Mouse (Mus musculus): Measurements from ENCODE around the gene Proser3. TPM values are rescaled to one million over a fixed set of nuclear protein-coding genes. Genes with fewer than 3 reads are reported as not detected.
A peak's percentile ranks its signal among the peaks of the same experiment; 100 is the strongest.

The Proser3 gene
- polyA plus RNA-seq, 1 experiment from 2014 or later = 15.7 TPM

GRCm38 (mm10) chr7:30592772-30593423, 40.8 kb upstream of the Proser3 start:
- peaks cover 4% of the 10 kb centered on the region; the same call in 1 of the 2 replicates for H3K4me1 ChIP-seq (replicated peaks; ENCODE audit: control insufficient read depth, insufficient read depth, low read length)
- H3K27ac ChIP-seq (ENCODE audit: low read depth) = no peak overlapping the region
- ATAC-seq (replicated peaks; ENCODE audit: low FRiP score, low TSS enrichment, low read depth) (no peak), DNase-seq (ENCODE audit: low spot score) (no peak)
- 51% methylated on average over 5 of the region's 5 CpGs for WGBS
- H3K9ac ChIP-seq (ENCODE audit: low read length) = no peak overlapping the region
- no peaks in the 10 kb centered on the region for H3K9me3 ChIP-seq (ENCODE audit: control insufficient read depth, low read length)
- no peak overlapping the region for H3K4me2 ChIP-seq (ENCODE audit: low read length)
- H3K27me3 ChIP-seq (replicated peaks; ENCODE audit: control insufficient read depth, insufficient read depth, low read length) = no peaks in the 10 kb centered on the region
- no peak overlapping the region for H3K4me3 ChIP-seq (ENCODE audit: low read depth, low read length)
- no peaks in the 10 kb centered on the region for H3K36me3 ChIP-seq (ENCODE audit: control insufficient read depth, insufficient read depth, low read length)

DNA sequence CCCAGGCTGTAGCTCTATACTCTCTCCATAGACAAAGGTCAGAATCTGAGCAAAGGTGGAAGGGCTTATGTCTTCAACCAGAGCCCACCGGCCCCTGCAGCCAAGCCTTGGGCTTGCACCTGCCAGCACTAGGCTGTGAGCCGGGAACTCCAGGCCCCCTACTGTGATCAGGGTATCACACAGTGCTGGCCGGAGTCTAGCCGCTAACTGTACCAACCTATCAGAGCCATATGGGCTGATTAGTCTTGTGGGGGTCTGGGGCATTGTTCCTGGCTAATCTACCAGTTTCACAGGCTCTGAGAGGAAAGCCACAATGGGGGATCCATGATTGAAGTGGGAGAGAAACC, 39.5 kb upstream of the Proser3 start:
- no peak for DNase-seq (ENCODE audit: low spot score)
- 69% methylated on average over 4 of the region's 4 CpGs for WGBS
- Histone ChIP-seq H3K4me2 (ENCODE audit: low read length) (no peak overlapping the region), H3K4me1 (replicated peaks; ENCODE audit: control insufficient read depth, insufficient read depth, low read length) (peaks cover 14% of the 10 kb centered on the region), H3K27ac (ENCODE audit: low read depth) (no peak overlapping the region), H3K27me3 (replicated peaks; ENCODE audit: control insufficient read depth, insufficient read depth, low read length) (no peaks in the 10 kb centered on the region), H3K4me3 (ENCODE audit: low read depth, low read length) (no peak overlapping the region), H3K36me3 (ENCODE audit: control insufficient read depth, insufficient read depth, low read length) (peaks cover 2% of the 10 kb centered on the region), H3K9me3 (ENCODE audit: control insufficient read depth, low read length) (no peaks in the 10 kb centered on the region), H3K9ac (ENCODE audit: low read length) (no peak overlapping the region)
- no peak for ATAC-seq (replicated peaks; ENCODE audit: low FRiP score, low TSS enrichment, low read depth)

DNA sequence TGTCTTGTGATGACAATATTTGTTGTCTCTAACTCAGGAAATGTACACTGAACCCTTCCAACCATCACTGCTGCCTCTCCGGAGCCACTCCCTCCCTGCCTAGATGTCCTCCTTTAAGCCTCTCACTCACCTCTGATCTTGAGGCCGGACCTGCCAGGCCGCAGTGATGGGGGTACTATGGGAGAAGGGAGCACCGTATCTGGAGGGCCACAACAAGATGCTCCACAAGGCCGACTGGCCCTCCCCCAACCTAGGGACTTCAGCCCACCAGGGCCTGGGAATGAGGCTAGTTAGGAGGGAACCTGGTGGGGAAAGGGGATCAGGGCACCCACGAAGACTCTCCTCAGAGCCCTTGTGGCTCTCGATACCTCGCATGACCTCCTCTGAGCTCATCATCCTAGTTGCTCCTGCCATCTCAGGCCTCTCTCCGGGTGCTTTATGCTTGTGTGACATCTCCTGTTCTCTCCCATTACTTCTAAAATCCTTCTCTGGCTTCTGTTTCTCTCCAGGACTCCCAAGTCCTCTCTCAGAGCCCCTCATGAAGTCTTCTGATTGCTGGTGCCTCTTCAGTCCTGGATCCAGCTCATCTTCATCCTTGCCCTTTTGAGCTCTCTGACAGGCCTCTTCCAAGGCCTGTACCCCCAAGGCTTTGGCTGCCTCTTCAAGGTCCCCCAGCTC, 39.0 kb upstream of the Proser3 start:
- ATAC-seq (replicated peaks; ENCODE audit: low FRiP score, low TSS enrichment, low read depth) (no peak), DNase-seq (ENCODE audit: low spot score) (no peak)
- Histone ChIP-seq H3K27me3 (replicated peaks; ENCODE audit: control insufficient read depth, insufficient read depth, low read length) (no peaks in the 10 kb centered on the region), H3K9ac (ENCODE audit: low read length) (no peak overlapping the region), H3K4me1 (replicated peaks; ENCODE audit: control insufficient read depth, insufficient read depth, low read length) (peaks cover 14% of the 10 kb centered on the region), H3K4me3 (ENCODE audit: low read depth, low read length) (no peak overlapping the region), H3K36me3 (ENCODE audit: control insufficient read depth, insufficient read depth, low read length) (peaks cover 8% of the 10 kb centered on the region), H3K4me2 (ENCODE audit: low read length) (peak overlapping the region; percentile 67; the same call in 1 of the 2 replicates), H3K27ac (ENCODE audit: low read depth) (no peak overlapping the region), H3K9me3 (ENCODE audit: control insufficient read depth, low read length) (no peaks in the 10 kb centered on the region)
- WGBS = 89% methylated on average over 9 of the region's 9 CpGs

DNA sequence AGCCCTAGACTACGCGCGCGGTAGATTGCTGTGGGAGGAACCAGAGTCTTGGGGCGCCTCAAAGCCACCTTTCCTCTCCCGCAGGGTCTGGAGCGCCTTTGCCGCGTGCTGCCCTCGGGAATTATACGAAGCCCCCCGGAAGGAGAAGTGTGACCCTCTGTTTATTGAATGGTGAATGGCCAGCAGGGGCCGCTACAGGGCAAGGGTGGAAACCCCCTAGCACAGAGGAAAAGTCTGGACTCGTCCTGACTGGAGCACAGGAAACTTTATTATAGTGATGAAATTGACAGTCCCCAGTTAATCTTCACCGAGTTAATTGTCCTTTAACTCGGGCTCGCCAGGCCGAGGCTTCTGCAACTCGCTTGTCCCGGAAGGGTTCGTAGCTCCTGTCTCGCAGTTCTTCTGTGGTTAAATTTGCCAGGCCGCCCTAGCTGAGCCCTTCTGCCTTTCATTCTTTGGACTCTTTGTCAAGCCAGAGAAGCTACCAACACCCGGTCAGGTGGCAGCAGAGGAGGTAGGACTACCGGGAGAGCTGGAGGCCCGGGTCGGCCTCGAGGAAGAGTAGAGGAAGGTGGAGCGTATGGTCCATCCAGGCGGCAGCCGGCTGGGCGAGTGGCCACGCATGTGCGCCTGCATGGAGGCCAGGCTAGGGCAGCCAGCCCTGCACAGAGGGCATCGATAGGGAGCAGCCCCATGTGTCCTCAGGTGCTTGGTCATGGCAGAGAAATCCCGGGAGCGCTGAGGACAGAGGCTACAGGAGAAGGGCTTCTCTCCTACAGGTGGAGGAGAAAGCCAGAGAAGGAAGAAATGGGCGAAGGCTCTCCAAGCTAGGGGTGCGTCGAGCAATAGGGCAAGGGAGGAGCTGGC, 37.6 kb upstream of the Proser3 start:
- DNase-seq (ENCODE audit: low spot score) = no peak
- no peaks in the 10 kb centered on the region for H3K27me3 ChIP-seq (replicated peaks; ENCODE audit: control insufficient read depth, insufficient read depth, low read length)
- H3K36me3 ChIP-seq (ENCODE audit: control insufficient read depth, insufficient read depth, low read length) = peaks cover 22% of the 10 kb centered on the region
- peak; percentile 79 for ATAC-seq (replicated peaks; ENCODE audit: low FRiP score, low TSS enrichment, low read depth)
- peak overlapping the region; percentile 49 for H3K9ac ChIP-seq (ENCODE audit: low read length)
- peak overlapping the region; percentile 83 for H3K27ac ChIP-seq (ENCODE audit: low read depth)
- peak overlapping the region; percentile 67 for H3K4me2 ChIP-seq (ENCODE audit: low read length)
- peak overlapping the region; percentile 60 for H3K4me3 ChIP-seq (ENCODE audit: low read depth, low read length)
- H3K4me1 ChIP-seq (replicated peaks; ENCODE audit: control insufficient read depth, insufficient read depth, low read length) = peaks cover 14% of the 10 kb centered on the region
- 24% methylated on average over 40 of the region's 40 CpGs for WGBS
- no peaks in the 10 kb centered on the region for H3K9me3 ChIP-seq (ENCODE audit: control insufficient read depth, low read length)

DNA sequence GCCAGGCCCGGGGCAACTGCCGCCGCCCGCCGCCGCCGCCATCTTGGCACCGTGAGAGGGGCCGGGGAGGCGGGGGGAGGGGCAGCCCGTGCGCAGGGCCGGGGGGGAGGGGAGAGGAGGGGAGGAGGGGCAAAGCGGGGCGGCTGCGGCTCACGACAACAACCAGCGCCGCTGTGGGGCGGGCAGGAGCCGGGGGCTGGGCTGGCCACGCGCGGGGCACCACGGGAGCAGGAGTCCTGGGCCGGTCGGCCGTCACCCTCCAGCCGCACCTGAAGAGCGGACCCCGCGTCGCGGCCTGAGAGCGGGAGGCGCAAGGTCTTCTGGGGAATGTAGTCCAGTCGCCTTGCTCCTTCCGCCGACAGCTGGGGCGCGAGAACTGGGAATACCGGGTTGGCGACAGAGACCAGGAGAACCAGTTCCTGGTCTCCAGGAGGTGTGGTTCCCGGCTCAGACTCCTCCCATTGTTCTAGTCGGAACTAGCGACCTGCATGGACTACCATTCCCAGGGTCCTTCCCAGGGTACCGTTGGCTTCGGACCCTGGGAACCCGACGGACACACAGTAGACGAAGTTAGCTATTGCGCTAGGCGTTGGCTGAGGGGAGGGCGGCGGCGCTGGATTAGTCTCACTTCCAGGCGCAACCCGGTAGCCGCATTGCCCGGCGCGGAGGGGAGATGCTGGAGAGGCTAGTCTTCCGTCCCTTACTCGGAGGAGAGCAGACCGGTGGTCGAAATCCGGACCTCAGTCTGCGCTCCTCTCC, 36.8 kb upstream of the Proser3 start, which contains the start of gene Kmt2b:
Gene Kmt2b (minus strand): TSS at position 51 of the 759 bp plus-strand sequence.
- H3K9ac ChIP-seq (ENCODE audit: low read length) = peak within 1 kb of the TSS; percentile 95
- peaks cover 14% of the 10 kb centered on the region for H3K4me1 ChIP-seq (replicated peaks; ENCODE audit: control insufficient read depth, insufficient read depth, low read length)
- peak; percentile 95 for ATAC-seq (replicated peaks; ENCODE audit: low FRiP score, low TSS enrichment, low read depth)
- DNase-seq (ENCODE audit: low spot score) = peak; percentile 97
- no peaks in the 10 kb centered on the region for H3K9me3 ChIP-seq (ENCODE audit: control insufficient read depth, low read length)
- H3K4me2 ChIP-seq (ENCODE audit: low read length) = peak within 1 kb of the TSS; percentile 88
- peak within 1 kb of the TSS; percentile 60 for H3K4me3 ChIP-seq (ENCODE audit: low read depth, low read length)
- H3K27me3 ChIP-seq (replicated peaks; ENCODE audit: control insufficient read depth, insufficient read depth, low read length) = no peaks in the 10 kb centered on the region
- H3K27ac ChIP-seq (ENCODE audit: low read depth) = peak within 1 kb of the TSS; percentile 83
- H3K36me3 ChIP-seq (ENCODE audit: control insufficient read depth, insufficient read depth, low read length) = peaks cover 30% of the 10 kb centered on the region
- WGBS = under 1% methylated on average over 59 of the region's 68 CpGs

GRCm38 (mm10) chr7:30587842-30588667, 36.0 kb upstream of the Proser3 start:
- peak; percentile 83 for DNase-seq (ENCODE audit: low spot score)

GRCm38 (mm10) chr7:30586455-30587020, 34.4 kb upstream of the Proser3 start:
- no peak overlapping the region for H3K4me3 ChIP-seq (ENCODE audit: low read depth, low read length)
- WGBS = 91% methylated on average over 28 of the region's 28 CpGs

More at GRCm38 (mm10) chr7:30587842-30588667, 36.0 kb upstream of the Proser3 start:
- Histone ChIP-seq H3K36me3 (ENCODE audit: control insufficient read depth, insufficient read depth, low read length) (peaks cover 38% of the 10 kb centered on the region), H3K4me3 (ENCODE audit: low read depth, low read length) (peak overlapping the region; percentile 60), H3K9ac (ENCODE audit: low read length) (peak overlapping the region; percentile 95), H3K4me2 (ENCODE audit: low read length) (peak overlapping the region; percentile 88), H3K27me3 (replicated peaks; ENCODE audit: control insufficient read depth, insufficient read depth, low read length) (no peaks in the 10 kb centered on the region), H3K4me1 (replicated peaks; ENCODE audit: control insufficient read depth, insufficient read depth, low read length) (peaks cover 14% of the 10 kb centered on the region), H3K27ac (ENCODE audit: low read depth) (peak overlapping the region; percentile 83), H3K9me3 (ENCODE audit: control insufficient read depth, low read length) (no peaks in the 10 kb centered on the region)
- peak; percentile 33; the same call in 1 of the 2 replicates for ATAC-seq (replicated peaks; ENCODE audit: low FRiP score, low TSS enrichment, low read depth)
- under 1% methylated on average over 56 of the region's 67 CpGs for WGBS

More at GRCm38 (mm10) chr7:30586455-30587020, 34.4 kb upstream of the Proser3 start:
- H3K27me3 ChIP-seq (replicated peaks; ENCODE audit: control insufficient read depth, insufficient read depth, low read length) = no peaks in the 10 kb centered on the region
- H3K4me2 ChIP-seq (ENCODE audit: low read length) = no peak overlapping the region
- ATAC-seq (replicated peaks; ENCODE audit: low FRiP score, low TSS enrichment, low read depth) = no peak
- H3K36me3 ChIP-seq (ENCODE audit: control insufficient read depth, insufficient read depth, low read length) = peaks cover 53% of the 10 kb centered on the region
- no peak overlapping the region for H3K27ac ChIP-seq (ENCODE audit: low read depth)
- H3K4me1 ChIP-seq (replicated peaks; ENCODE audit: control insufficient read depth, insufficient read depth, low read length) = peaks cover 14% of the 10 kb centered on the region
- DNase-seq (ENCODE audit: low spot score) = no peak
- H3K9ac ChIP-seq (ENCODE audit: low read length) = no peak overlapping the region
- H3K9me3 ChIP-seq (ENCODE audit: control insufficient read depth, low read length) = no peaks in the 10 kb centered on the region
